Mouse (Mus musculus): ENCODE data around the gene Galnt4.
A peak's percentile ranks its signal among the peaks of the same experiment; 100 is the strongest.

The Galnt4 gene

GRCm38 (mm10) chr10:99107964-99108363 is at the start of gene Galnt4:
TSS of gene Galnt4 (plus strand) at chr10:99108159.
- DNase-seq (ENCODE audit: low read depth), result no peak

GRCm38 (mm10) chr10:99060588-99060987 is 47.4 kb upstream of the Galnt4 start:
- no peak for DNase-seq (ENCODE audit: low read depth)

- no peak for DNase-seq (ENCODE audit: low read depth)
Observed at GRCm38 (mm10) chr10:99061418-99061817, 46.5 kb upstream of the Galnt4 start.

GRCm38 (mm10) chr10:99062546-99062945 is 45.4 kb upstream of the Galnt4 start:
- DNase-seq (ENCODE audit: low read depth), result peak; percentile 55

- no peak for DNase-seq (ENCODE audit: low read depth)
Observed at GRCm38 (mm10) chr10:99076113-99076895, 31.7 kb upstream of the Galnt4 start.

- DNase-seq (ENCODE audit: low read depth), result no peak
Observed at GRCm38 (mm10) chr10:99078621-99079020, 29.3 kb upstream of the Galnt4 start.

- DNase-seq (ENCODE audit: low read depth), result no peak
Observed at GRCm38 (mm10) chr10:99081569-99081990, 26.4 kb upstream of the Galnt4 start.

- DNase-seq (ENCODE audit: low read depth), result no peak
Observed at GRCm38 (mm10) chr10:99083431-99084003, 24.4 kb upstream of the Galnt4 start.

GRCm38 (mm10) chr10:99084397-99085239 is 23.3 kb upstream of the Galnt4 start:
- peak; percentile 65 for DNase-seq (ENCODE audit: low read depth)

- DNase-seq (ENCODE audit: low read depth), result no peak
Observed at GRCm38 (mm10) chr10:99085240-99085587, 22.7 kb upstream of the Galnt4 start.

- no peak for DNase-seq (ENCODE audit: low read depth)
Observed at GRCm38 (mm10) chr10:99086029-99086428, 21.9 kb upstream of the Galnt4 start.

GRCm38 (mm10) chr10:99089906-99090305 is 18.1 kb upstream of the Galnt4 start:
- no peak for DNase-seq (ENCODE audit: low read depth)

- no peak for DNase-seq (ENCODE audit: low read depth)
Observed at GRCm38 (mm10) chr10:99093364-99093763, 14.6 kb upstream of the Galnt4 start.

- no peak for DNase-seq (ENCODE audit: low read depth)
Observed at GRCm38 (mm10) chr10:99095114-99095513, 12.8 kb upstream of the Galnt4 start.

GRCm38 (mm10) chr10:99097374-99097773 is 10.6 kb upstream of the Galnt4 start:
- DNase-seq (ENCODE audit: low read depth), result no peak

GRCm38 (mm10) chr10:99105522-99105921 is 2.4 kb upstream of the Galnt4 start:
- DNase-seq (ENCODE audit: low read depth), result no peak

GRCm38 (mm10) chr10:99106311-99106702 is 1.7 kb upstream of the Galnt4 start:
- DNase-seq (ENCODE audit: low read depth), result no peak

- no peak for DNase-seq (ENCODE audit: low read depth)
Observed at GRCm38 (mm10) chr10:99106703-99107631, 992 bp upstream of the Galnt4 start, which contains the start of gene Poc1b. TSS of gene Poc1b (plus strand) at chr10:99107036.

- no peak for DNase-seq (ENCODE audit: low read depth)
Observed at GRCm38 (mm10) chr10:99108431-99108982, 548 bp downstream of the Galnt4 start.

GRCm38 (mm10) chr10:99113533-99113932 is 5.6 kb downstream of the Galnt4 start:
- no peak for DNase-seq (ENCODE audit: low read depth)

- DNase-seq (ENCODE audit: low read depth), result no peak
Observed at GRCm38 (mm10) chr10:99114295-99114694, 6.3 kb downstream of the Galnt4 start.
